Mouse (Mus musculus): Measurements from ENCODE around the gene Dock6. TPM values are rescaled to one million over a fixed set of nuclear protein-coding genes. Genes with fewer than 3 reads are reported as not detected.

Dock6 gene
- total RNA-seq, 2 experiments from 2014 or later: 11.3 to 13.1 TPM

GRCm38 (mm10) chr9:21847425-21847824, 5.0 kb downstream of the Dock6 start:
- no peak for DNase-seq (ENCODE audit: low spot score in 2 of 2)

- no peak for DNase-seq (ENCODE audit: low spot score in 2 of 2)
Observed at GRCm38 (mm10) chr9:21846755-21847341, 5.6 kb downstream of the Dock6 start.

- DNase-seq (ENCODE audit: low spot score in 2 of 2): no peak
Observed at GRCm38 (mm10) chr9:21845381-21846080, 6.9 kb downstream of the Dock6 start.

- peak; percentile 15 to 34 for DNase-seq (ENCODE audit: low spot score in 2 of 2)
Observed at GRCm38 (mm10) chr9:21843086-21843485, 9.3 kb downstream of the Dock6 start.

GRCm38 (mm10) chr9:21842391-21842790, 10.0 kb downstream of the Dock6 start:
- no peak for DNase-seq (ENCODE audit: low spot score in 2 of 2)

- DNase-seq (ENCODE audit: low spot score in 2 of 2): no peak
Observed at GRCm38 (mm10) chr9:21841340-21841739, 11.1 kb downstream of the Dock6 start.

- peak in 1 of 2 experiments; percentile 67 for DNase-seq (ENCODE audit: low spot score in 2 of 2)
Observed at GRCm38 (mm10) chr9:21840115-21840787, 12.2 kb downstream of the Dock6 start.

- no peak for DNase-seq (ENCODE audit: low spot score in 2 of 2)
Observed at GRCm38 (mm10) chr9:21837690-21838089, 14.7 kb downstream of the Dock6 start.

GRCm38 (mm10) chr9:21835258-21835912, 17.1 kb downstream of the Dock6 start, which contains the start of gene Angptl8:
Gene Angptl8 (plus strand): TSS chr9:21835510.
- DNase-seq (ENCODE audit: low spot score in 2 of 2): no peak

GRCm38 (mm10) chr9:21831558-21832240, 20.7 kb downstream of the Dock6 start:
- DNase-seq (ENCODE audit: low spot score in 2 of 2): no peak

- DNase-seq (ENCODE audit: low spot score in 2 of 2): no peak
Observed at GRCm38 (mm10) chr9:21830936-21831335, 21.5 kb downstream of the Dock6 start.

- DNase-seq (ENCODE audit: low spot score in 2 of 2): no peak
Observed at GRCm38 (mm10) chr9:21830461-21830850, 22.0 kb downstream of the Dock6 start.

- no peak for DNase-seq (ENCODE audit: low spot score in 2 of 2)
Observed at GRCm38 (mm10) chr9:21829834-21830460, 22.5 kb downstream of the Dock6 start.

- no peak for DNase-seq (ENCODE audit: low spot score in 2 of 2)
Observed at GRCm38 (mm10) chr9:21824366-21824765, 28.1 kb downstream of the Dock6 start.

GRCm38 (mm10) chr9:21823957-21824356, 28.5 kb downstream of the Dock6 start:
- DNase-seq (ENCODE audit: low spot score in 2 of 2): no peak

GRCm38 (mm10) chr9:21822686-21823085, 29.7 kb downstream of the Dock6 start:
- no peak for DNase-seq (ENCODE audit: low spot score in 2 of 2)

GRCm38 (mm10) chr9:21820183-21820582, 32.3 kb downstream of the Dock6 start:
- DNase-seq (ENCODE audit: low spot score in 2 of 2): no peak

- peak; percentile 39 to 71 for DNase-seq (ENCODE audit: low spot score in 2 of 2)
Observed at GRCm38 (mm10) chr9:21819181-21819729, 33.2 kb downstream of the Dock6 start.

GRCm38 (mm10) chr9:21818561-21818960, 33.9 kb downstream of the Dock6 start:
- no peak for DNase-seq (ENCODE audit: low spot score in 2 of 2)

GRCm38 (mm10) chr9:21818125-21818524, 34.3 kb downstream of the Dock6 start:
- DNase-seq (ENCODE audit: low spot score in 2 of 2): no peak

Measured in layer of hippocampus, adult 18-20 months (tissue).